Mouse (Mus musculus) liver, embryonic 14.5 days (tissue): ENCODE measurements around the gene Daam2.

Experiments used
- CTCF ChIP-seq: IDR thresholded peaks from 2 replicates; pipeline ENCODE4 v1.5.1; 2016; ENCODE audit warnings: antibody characterized with exemption, low read depth, control low read depth
- EP300 ChIP-seq: IDR thresholded peaks from 2 replicates; pipeline ENCODE4 v1.6.1; 2016; ENCODE audit warnings: antibody characterized with exemption, low read depth

DNA sequence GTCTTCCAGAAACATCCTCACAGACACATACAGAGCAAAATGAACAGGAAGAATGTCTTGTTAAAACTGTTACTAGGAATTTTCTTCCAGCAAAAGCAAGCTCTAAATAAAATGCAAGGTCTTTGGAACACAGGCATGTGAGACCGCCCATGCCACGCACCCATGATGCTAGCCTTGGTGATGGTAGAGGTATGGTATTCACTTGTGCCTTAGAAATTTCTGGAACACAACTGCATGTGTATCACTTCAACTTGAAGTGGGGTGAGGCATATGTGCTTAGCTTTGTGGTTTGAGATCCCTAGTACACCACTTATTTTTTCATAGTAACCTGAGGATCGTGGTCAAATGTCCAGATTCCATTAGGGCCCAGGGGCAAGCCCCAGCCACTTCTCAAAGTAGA is 13.2 kb upstream of the Daam2 start:
- TF ChIP-seq CTCF (no peak), EP300 (no peak)
